Mouse (Mus musculus): ENCODE measurements around the gene Fsip1. TPM values are rescaled to one million over a fixed set of nuclear protein-coding genes. Genes with fewer than 3 reads are reported as not detected.

Fsip1 gene
- polyA plus RNA-seq, 1 experiment from 2014 or later, result not detected

GRCm38 (mm10) chr2:118205991-118206585, 50.7 kb downstream of the Fsip1 start:
- H3K4me2 ChIP-seq, result no peak overlapping the region
- WGBS, result 33% methylated on average over 8 of the region's 8 CpGs
- peaks cover 11% of the 10 kb centered on the region for H3K4me1 ChIP-seq
- H3K36me3 ChIP-seq, result no peaks in the 10 kb centered on the region
- peaks cover 80% of the 10 kb centered on the region for H3K27me3 ChIP-seq (replicated peaks)
- H3K4me3 ChIP-seq, result no peak overlapping the region
- H3K9ac ChIP-seq, result no peak overlapping the region
- H3K9me3 ChIP-seq, result no peaks in the 10 kb centered on the region
- H3K27ac ChIP-seq (replicated peaks), result no peak overlapping the region
- no peak for ATAC-seq (ENCODE audit: extremely low read depth, insufficient number of reproducible peaks, low FRiP score, low TSS enrichment)

GRCm38 (mm10) chr2:118204646-118205045, 52.1 kb downstream of the Fsip1 start:
- no peak overlapping the region for H3K4me2 ChIP-seq
- ATAC-seq (ENCODE audit: extremely low read depth, insufficient number of reproducible peaks, low FRiP score, low TSS enrichment), result no peak
- peaks cover 11% of the 10 kb centered on the region for H3K4me1 ChIP-seq
- H3K27me3 ChIP-seq (replicated peaks), result peaks cover 74% of the 10 kb centered on the region
- H3K36me3 ChIP-seq, result no peaks in the 10 kb centered on the region
- H3K9me3 ChIP-seq, result no peaks in the 10 kb centered on the region
- H3K9ac ChIP-seq, result no peak overlapping the region
- H3K4me3 ChIP-seq, result no peak overlapping the region
- WGBS, result 88% methylated on average over 4 of the region's 4 CpGs
- no peak overlapping the region for H3K27ac ChIP-seq (replicated peaks)

- Histone ChIP-seq H3K27me3 (replicated peaks) (peaks cover 66% of the 10 kb centered on the region), H3K36me3 (no peaks in the 10 kb centered on the region), H3K4me2 (peak overlapping the region; percentile 50), H3K9ac (peak overlapping the region; percentile 41), H3K9me3 (no peaks in the 10 kb centered on the region), H3K4me1 (peaks cover 11% of the 10 kb centered on the region), H3K27ac (replicated peaks) (no peak overlapping the region), H3K4me3 (peak overlapping the region; percentile 19)
- ATAC-seq (ENCODE audit: extremely low read depth, insufficient number of reproducible peaks, low FRiP score, low TSS enrichment), result no peak
- 14% methylated on average over 16 of the region's 16 CpGs for WGBS
Measured at GRCm38 (mm10) chr2:118203739-118204461, 52.9 kb downstream of the Fsip1 start.

GRCm38 (mm10) chr2:118202934-118203333, 53.8 kb downstream of the Fsip1 start:
- Histone ChIP-seq H3K27me3 (replicated peaks) (peaks cover 61% of the 10 kb centered on the region), H3K27ac (replicated peaks) (no peak overlapping the region), H3K4me1 (peaks cover 11% of the 10 kb centered on the region), H3K9me3 (no peaks in the 10 kb centered on the region), H3K36me3 (no peaks in the 10 kb centered on the region), H3K4me3 (no peak overlapping the region), H3K4me2 (no peak overlapping the region), H3K9ac (no peak overlapping the region)
- 58% methylated on average over 2 of the region's 2 CpGs for WGBS
- ATAC-seq (ENCODE audit: extremely low read depth, insufficient number of reproducible peaks, low FRiP score, low TSS enrichment), result no peak

- peaks cover 61% of the 10 kb centered on the region for H3K27me3 ChIP-seq (replicated peaks)
- peaks cover 11% of the 10 kb centered on the region for H3K4me1 ChIP-seq
- no peak for ATAC-seq (ENCODE audit: extremely low read depth, insufficient number of reproducible peaks, low FRiP score, low TSS enrichment)
Measured at GRCm38 (mm10) chr2:118201983-118202382, 54.8 kb downstream of the Fsip1 start.

GRCm38 (mm10) chr2:118199867-118200266, 56.9 kb downstream of the Fsip1 start:
- H3K4me2 ChIP-seq, result no peak overlapping the region
- no peak overlapping the region for H3K27ac ChIP-seq (replicated peaks)
- peaks cover 49% of the 10 kb centered on the region for H3K27me3 ChIP-seq (replicated peaks)
- no peak overlapping the region for H3K4me3 ChIP-seq
- ATAC-seq (ENCODE audit: extremely low read depth, insufficient number of reproducible peaks, low FRiP score, low TSS enrichment), result no peak
- H3K4me1 ChIP-seq, result peaks cover 11% of the 10 kb centered on the region
- H3K9me3 ChIP-seq, result no peaks in the 10 kb centered on the region
- H3K9ac ChIP-seq, result no peak overlapping the region
- WGBS, result 9% methylated on average over 5 of the region's 5 CpGs
- H3K36me3 ChIP-seq, result no peaks in the 10 kb centered on the region

More at GRCm38 (mm10) chr2:118201983-118202382, 54.8 kb downstream of the Fsip1 start:
- Histone ChIP-seq H3K36me3 (no peaks in the 10 kb centered on the region), H3K4me2 (no peak overlapping the region), H3K4me3 (no peak overlapping the region), H3K9ac (no peak overlapping the region), H3K27ac (replicated peaks) (no peak overlapping the region), H3K9me3 (no peaks in the 10 kb centered on the region)

GRCm38 (mm10) chr2:118196966-118197365, 59.8 kb downstream of the Fsip1 start:
- no peak for ATAC-seq (ENCODE audit: extremely low read depth, insufficient number of reproducible peaks, low FRiP score, low TSS enrichment)
- Histone ChIP-seq H3K4me1 (no peaks in the 10 kb centered on the region), H3K4me3 (no peak overlapping the region), H3K27ac (replicated peaks) (no peak overlapping the region), H3K9ac (no peak overlapping the region), H3K4me2 (no peak overlapping the region), H3K36me3 (no peaks in the 10 kb centered on the region), H3K9me3 (no peaks in the 10 kb centered on the region), H3K27me3 (replicated peaks) (peaks cover 30% of the 10 kb centered on the region)
- 66% methylated on average over 3 of the region's 3 CpGs for WGBS

GRCm38 (mm10) chr2:118182136-118182535, 74.6 kb downstream of the Fsip1 start:
- Histone ChIP-seq H3K9ac (no peak overlapping the region), H3K4me1 (peaks cover 6% of the 10 kb centered on the region; the same call in 1 of the 2 replicates), H3K9me3 (0 out of 2 replicates have a peak, but pooled peaks cover 5% of the 10 kb centered on the region), H3K36me3 (no peaks in the 10 kb centered on the region), H3K4me2 (no peak overlapping the region), H3K27me3 (replicated peaks) (no peaks in the 10 kb centered on the region), H3K27ac (replicated peaks) (no peak overlapping the region), H3K4me3 (no peak overlapping the region)
- 84% methylated on average over 2 of the region's 2 CpGs for WGBS
- no peak for ATAC-seq (ENCODE audit: extremely low read depth, insufficient number of reproducible peaks, low FRiP score, low TSS enrichment)

- peak overlapping the region; percentile 65 for H3K4me2 ChIP-seq
- H3K9me3 ChIP-seq, result 0 out of 2 replicates have a peak, but pooled peaks cover 5% of the 10 kb centered on the region
- no peaks in the 10 kb centered on the region for H3K27me3 ChIP-seq (replicated peaks)
- no peak for ATAC-seq (ENCODE audit: extremely low read depth, insufficient number of reproducible peaks, low FRiP score, low TSS enrichment)
- 0 out of 2 replicates have a peak overlapping the region, but pooled peaks have one; percentile 47 for H3K9ac ChIP-seq
- no peaks in the 10 kb centered on the region for H3K36me3 ChIP-seq
- peaks cover 6% of the 10 kb centered on the region; the same call in 1 of the 2 replicates for H3K4me1 ChIP-seq
- peak overlapping the region; percentile 38 for H3K4me3 ChIP-seq
- peak overlapping the region; percentile 67 for H3K27ac ChIP-seq (replicated peaks)
Measured at GRCm38 (mm10) chr2:118179873-118180585, 76.7 kb downstream of the Fsip1 start.

GRCm38 (mm10) chr2:118179472-118179871, 77.3 kb downstream of the Fsip1 start:
- no peaks in the 10 kb centered on the region for H3K27me3 ChIP-seq (replicated peaks)
- peak overlapping the region; percentile 67 for H3K27ac ChIP-seq (replicated peaks)
- 0 out of 2 replicates have a peak overlapping the region, but pooled peaks have one; percentile 47 for H3K9ac ChIP-seq
- H3K4me2 ChIP-seq, result peak overlapping the region; percentile 65
- no peak for ATAC-seq (ENCODE audit: extremely low read depth, insufficient number of reproducible peaks, low FRiP score, low TSS enrichment)
- WGBS, result 3% methylated on average over 10 of the region's 10 CpGs
- H3K9me3 ChIP-seq, result 0 out of 2 replicates have a peak, but pooled peaks cover 5% of the 10 kb centered on the region
- no peaks in the 10 kb centered on the region for H3K36me3 ChIP-seq
- H3K4me3 ChIP-seq, result peak overlapping the region; percentile 38
- H3K4me1 ChIP-seq, result peaks cover 6% of the 10 kb centered on the region; the same call in 1 of the 2 replicates

All from heart, embryonic 13.5 days (tissue).